Mouse (Mus musculus) embryonic fibroblast, embryonic 13.5 days (primary cell): ENCODE results near the gene Mrps27. TPM values are rescaled to one million over a fixed set of nuclear protein-coding genes. Genes with fewer than 3 reads are reported as not detected.
A peak's percentile ranks its signal among the peaks of the same experiment; 100 is the strongest.

Experiments used
- H3K27ac ChIP-seq: 2 replicates; pipeline ENCODE4 v1.5.1; 2012; ENCODE audit warnings: low read length, control low read depth, inconsistent platforms; ENCODE audit not compliant: insufficient read depth
- H3K4me1 ChIP-seq: 2 replicates; pipeline ENCODE4 v1.6.1; 2011; ENCODE audit warnings: low read length; ENCODE audit not compliant: control insufficient read depth, insufficient read depth
- H3K4me3 ChIP-seq: 2 replicates; pipeline ENCODE4 v1.5.1; 2011; ENCODE audit warnings: mild to moderate bottlenecking, control low read depth, low read length; ENCODE audit not compliant: insufficient read depth
- CTCF ChIP-seq: IDR thresholded peaks from 2 replicates; pipeline ENCODE4 v1.5.1; 2011; ENCODE audit warnings: mild to moderate bottlenecking, control low read depth, low read length, moderate library complexity, borderline replicate concordance; ENCODE audit not compliant: insufficient read depth
- POLR2A ChIP-seq: IDR thresholded peaks from 2 replicates; pipeline ENCODE4 v1.6.1; 2011; ENCODE audit warnings: low read depth, mild to moderate bottlenecking, control low read depth, low read length, moderate library complexity
- polyA plus RNA-seq: library from polyadenylated mRNA; stranded (reverse); fragments of >200 nt; gene quantifications from 2 replicates; pipeline ENCODE4 v1.2.4, GENCODE M21; 2011; ENCODE audit warnings: low read depth; ENCODE audit not compliant: missing spikeins, insufficient read length

The Mrps27 gene
- polyA plus RNA-seq, 1 experiment = 26.1 TPM

DNA sequence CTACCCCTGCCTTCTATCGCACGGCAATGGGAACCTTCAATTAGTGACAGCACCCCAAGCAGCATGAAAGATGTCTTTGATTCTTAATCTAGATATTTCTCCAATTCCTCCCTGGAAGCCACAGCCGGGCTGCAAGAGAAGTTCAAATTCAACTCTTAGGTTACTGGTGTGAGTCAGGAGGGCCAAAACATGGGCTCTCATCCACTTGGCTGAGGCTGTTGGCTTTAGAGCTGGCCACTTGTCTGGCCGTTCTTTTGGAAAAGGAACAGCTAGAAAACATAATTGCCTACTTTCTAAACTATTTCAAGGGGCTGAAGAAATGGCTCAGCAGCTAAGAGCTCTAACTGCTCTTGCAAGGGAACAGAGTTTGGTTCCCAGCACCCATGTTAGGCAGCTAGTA lies 120.0 kb downstream of the Mrps27 start:
- 0 out of 2 replicates have a peak overlapping the region, but pooled peaks have one; percentile 17 for H3K27ac ChIP-seq
- TF ChIP-seq POLR2A (no peak), CTCF (no peak)
- no peaks in the 10 kb centered on the region for H3K4me1 ChIP-seq
- no peak overlapping the region for H3K4me3 ChIP-seq

Other genes with a start within 250 kb of the Mrps27 start
- gene Zfp366, start 160.0 kb upstream of the Mrps27 start, polyA plus RNA-seq = not detected in 2 replicates
- gene Ptcd2, start 81 bp upstream of the Mrps27 start, polyA plus RNA-seq = 19.7 and 23.2 TPM in 2 replicates
- gene Map1b, start 171.8 kb downstream of the Mrps27 start, polyA plus RNA-seq = 81.3 and 105 TPM in 2 replicates